Mouse (Mus musculus): ENCODE measurements around the gene Ccdc142. TPM values are rescaled to one million over a fixed set of nuclear protein-coding genes. Genes with fewer than 3 reads are reported as not detected.

The Ccdc142 gene
- total RNA-seq, 1 experiment from 2014 or later, result 8.6 TPM

- ATAC-seq (ENCODE audit: extremely low read depth, insufficient number of reproducible peaks, low FRiP score, poor library complexity, severe bottlenecking), result no peak
Measured at GRCm38 (mm10) chr6:83080210-83080609, 21.2 kb upstream of the Ccdc142 start.

GRCm38 (mm10) chr6:83083497-83083896, 17.9 kb upstream of the Ccdc142 start:
- no peak for ATAC-seq (ENCODE audit: extremely low read depth, insufficient number of reproducible peaks, low FRiP score, poor library complexity, severe bottlenecking)

- ATAC-seq (ENCODE audit: extremely low read depth, insufficient number of reproducible peaks, low FRiP score, poor library complexity, severe bottlenecking), result no peak
Measured at GRCm38 (mm10) chr6:83084477-83084876, 16.9 kb upstream of the Ccdc142 start.

GRCm38 (mm10) chr6:83086121-83087035, 15.0 kb upstream of the Ccdc142 start, which contains the start of gene Lbx2:
Lbx2 (plus strand) TSS chr6:83086367.
- no peak for ATAC-seq (ENCODE audit: extremely low read depth, insufficient number of reproducible peaks, low FRiP score, poor library complexity, severe bottlenecking)

GRCm38 (mm10) chr6:83087205-83087925, 14.0 kb upstream of the Ccdc142 start:
- no peak for ATAC-seq (ENCODE audit: extremely low read depth, insufficient number of reproducible peaks, low FRiP score, poor library complexity, severe bottlenecking)

GRCm38 (mm10) chr6:83087926-83088260, 13.5 kb upstream of the Ccdc142 start:
- ATAC-seq (ENCODE audit: extremely low read depth, insufficient number of reproducible peaks, low FRiP score, poor library complexity, severe bottlenecking), result no peak

GRCm38 (mm10) chr6:83092416-83093127, 8.8 kb upstream of the Ccdc142 start:
- ATAC-seq (ENCODE audit: extremely low read depth, insufficient number of reproducible peaks, low FRiP score, poor library complexity, severe bottlenecking), result no peak

GRCm38 (mm10) chr6:83095968-83096367, 5.4 kb upstream of the Ccdc142 start:
- ATAC-seq (ENCODE audit: extremely low read depth, insufficient number of reproducible peaks, low FRiP score, poor library complexity, severe bottlenecking), result 0 out of 2 replicates have a peak, but pooled peaks have one; percentile 33

GRCm38 (mm10) chr6:83098411-83098810, 3.0 kb upstream of the Ccdc142 start:
- no peak for ATAC-seq (ENCODE audit: extremely low read depth, insufficient number of reproducible peaks, low FRiP score, poor library complexity, severe bottlenecking)

- ATAC-seq (ENCODE audit: extremely low read depth, insufficient number of reproducible peaks, low FRiP score, poor library complexity, severe bottlenecking), result peak; percentile 45; the same call in 1 of the 2 replicates
Measured at GRCm38 (mm10) chr6:83101688-83102556, 521 bp downstream of the Ccdc142 start.

GRCm38 (mm10) chr6:83103130-83103650, 1.8 kb downstream of the Ccdc142 start:
- no peak for ATAC-seq (ENCODE audit: extremely low read depth, insufficient number of reproducible peaks, low FRiP score, poor library complexity, severe bottlenecking)

- no peak for ATAC-seq (ENCODE audit: extremely low read depth, insufficient number of reproducible peaks, low FRiP score, poor library complexity, severe bottlenecking)
Measured at GRCm38 (mm10) chr6:83104158-83104557, 2.8 kb downstream of the Ccdc142 start.

- peak; percentile 80 for ATAC-seq (ENCODE audit: extremely low read depth, insufficient number of reproducible peaks, low FRiP score, poor library complexity, severe bottlenecking)
Measured at GRCm38 (mm10) chr6:83107566-83108400, 6.4 kb downstream of the Ccdc142 start.

- ATAC-seq (ENCODE audit: extremely low read depth, insufficient number of reproducible peaks, low FRiP score, poor library complexity, severe bottlenecking), result peak; percentile 74
Measured at GRCm38 (mm10) chr6:83108762-83109668, 7.6 kb downstream of the Ccdc142 start, which contains the start of gene Mrpl53. Mrpl53 (plus strand) TSS chr6:83109040.

- ATAC-seq (ENCODE audit: extremely low read depth, insufficient number of reproducible peaks, low FRiP score, poor library complexity, severe bottlenecking), result no peak
Measured at GRCm38 (mm10) chr6:83111510-83112136, 10.2 kb downstream of the Ccdc142 start.
